Mouse (Mus musculus) ES-Bruce4 (cell line): ENCODE data around the gene Rassf3.

Experiments
- CTCF ChIP-seq: IDR thresholded peaks from one replicate; pipeline ENCODE4 v1.8.1; 2011; ENCODE audit warnings: low read depth, low read length
- EP300 ChIP-seq: IDR thresholded peaks from 2 replicates; pipeline ENCODE4 v1.6.1; 2011; ENCODE audit warnings: low read depth, low read length; ENCODE audit not compliant: insufficient read depth

DNA sequence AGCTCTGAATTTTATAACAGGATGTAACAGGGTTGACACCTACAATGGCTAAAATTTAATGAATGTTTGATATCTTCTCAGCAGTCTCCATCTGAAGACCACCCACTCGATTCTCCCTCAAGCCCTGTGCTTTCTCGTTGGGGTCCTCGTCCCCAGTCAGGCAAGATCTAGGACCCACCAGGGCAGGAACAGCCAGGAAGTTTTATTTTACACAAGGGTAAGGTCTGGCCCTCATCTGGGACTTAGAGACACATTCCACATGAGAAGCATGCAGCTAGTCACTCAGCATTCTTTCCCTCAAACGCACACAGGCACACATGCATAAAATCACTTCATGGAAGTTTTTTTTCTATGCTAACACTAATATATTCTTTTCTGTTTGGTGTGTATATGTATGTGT, 39.5 kb downstream of the Rassf3 start:
- no peak for TF ChIP-seq EP300
- TF ChIP-seq CTCF = no peak
